Mouse (Mus musculus): ENCODE measurements around the gene Fam13c.

Gene Fam13c

GRCm38 (mm10) chr10:70458574-70459263 lies 18.4 kb downstream of the Fam13c start:
- DNase-seq (ENCODE audit: low read depth in 1 of 2, low spot score in 2 of 2), result no peak

- no peak for DNase-seq (ENCODE audit: low read depth in 1 of 2, low spot score in 2 of 2)
These were observed 25.4 kb downstream of the Fam13c start for GRCm38 (mm10) chr10:70465638-70466037.

GRCm38 (mm10) chr10:70470836-70471235 lies 30.6 kb downstream of the Fam13c start:
- DNase-seq (ENCODE audit: low read depth in 1 of 2, low spot score in 2 of 2), result no peak

- DNase-seq (ENCODE audit: low read depth in 1 of 2, low spot score in 2 of 2), result no peak
These were observed 37.5 kb downstream of the Fam13c start for GRCm38 (mm10) chr10:70477741-70478145.

- no peak for DNase-seq (ENCODE audit: low read depth in 1 of 2, low spot score in 2 of 2)
These were observed 43.5 kb downstream of the Fam13c start for GRCm38 (mm10) chr10:70483736-70484135.

GRCm38 (mm10) chr10:70484568-70485286 lies 44.4 kb downstream of the Fam13c start:
- no peak for DNase-seq (ENCODE audit: low read depth in 1 of 2, low spot score in 2 of 2)

- DNase-seq (ENCODE audit: low read depth in 1 of 2, low spot score in 2 of 2), result no peak
These were observed 45.0 kb downstream of the Fam13c start for GRCm38 (mm10) chr10:70485287-70485612.

GRCm38 (mm10) chr10:70486651-70487050 lies 46.4 kb downstream of the Fam13c start:
- no peak for DNase-seq (ENCODE audit: low read depth in 1 of 2, low spot score in 2 of 2)

- no peak for DNase-seq (ENCODE audit: low read depth in 1 of 2, low spot score in 2 of 2)
These were observed 53.6 kb downstream of the Fam13c start for GRCm38 (mm10) chr10:70493891-70494290.

- DNase-seq (ENCODE audit: low read depth in 1 of 2, low spot score in 2 of 2), result no peak
These were observed 54.2 kb downstream of the Fam13c start for GRCm38 (mm10) chr10:70494441-70494840.

GRCm38 (mm10) chr10:70495106-70496104 lies 55.1 kb downstream of the Fam13c start:
- DNase-seq (ENCODE audit: low read depth in 1 of 2, low spot score in 2 of 2), result no peak

- DNase-seq (ENCODE audit: low read depth in 1 of 2, low spot score in 2 of 2), result no peak
These were observed 56.7 kb downstream of the Fam13c start for GRCm38 (mm10) chr10:70496938-70497337.

- no peak for DNase-seq (ENCODE audit: low read depth in 1 of 2, low spot score in 2 of 2)
These were observed 58.0 kb downstream of the Fam13c start for GRCm38 (mm10) chr10:70498328-70498727.

- DNase-seq (ENCODE audit: low read depth in 1 of 2, low spot score in 2 of 2), result no peak
These were observed 59.0 kb downstream of the Fam13c start for GRCm38 (mm10) chr10:70499246-70499645.

GRCm38 (mm10) chr10:70504871-70505270 lies 64.6 kb downstream of the Fam13c start:
- DNase-seq (ENCODE audit: low read depth in 1 of 2, low spot score in 2 of 2), result no peak

- no peak for DNase-seq (ENCODE audit: low read depth in 1 of 2, low spot score in 2 of 2)
These were observed 65.1 kb downstream of the Fam13c start for GRCm38 (mm10) chr10:70505395-70505794.

GRCm38 (mm10) chr10:70505842-70506241 lies 65.6 kb downstream of the Fam13c start:
- DNase-seq (ENCODE audit: low read depth in 1 of 2, low spot score in 2 of 2), result no peak

- DNase-seq (ENCODE audit: low read depth in 1 of 2, low spot score in 2 of 2), result no peak
These were observed 66.4 kb downstream of the Fam13c start for GRCm38 (mm10) chr10:70506499-70507168.

GRCm38 (mm10) chr10:70507880-70508279 lies 67.6 kb downstream of the Fam13c start:
- no peak for DNase-seq (ENCODE audit: low read depth in 1 of 2, low spot score in 2 of 2)

GRCm38 (mm10) chr10:70514848-70515247 lies 74.6 kb downstream of the Fam13c start:
- no peak for DNase-seq (ENCODE audit: low read depth in 1 of 2, low spot score in 2 of 2)

GRCm38 (mm10) chr10:70516661-70517060 lies 76.4 kb downstream of the Fam13c start:
- DNase-seq (ENCODE audit: low read depth in 1 of 2, low spot score in 2 of 2), result no peak

Measured in monocyte, adult 2 months (primary cell).